Mouse (Mus musculus): ENCODE results near the gene Fastkd2. TPM values are rescaled to one million over a fixed set of nuclear protein-coding genes. Genes with fewer than 3 reads are reported as not detected.

Gene Fastkd2
- total RNA-seq (2021): 10 to 100 TPM; 27.1 to 36.1 TPM
- 6.7 and 19.5 TPM in 2 replicates for polyA plus RNA-seq (2012; rRNA removed)
- long read RNA-seq, full-length matches to known transcripts: 36 of 41 reads
- long read RNA-seq, partial matches to known transcripts: 4 of 41 reads
- long read RNA-seq, other reads (novel, unspliced or antisense): 1 of 41 reads

DNA sequence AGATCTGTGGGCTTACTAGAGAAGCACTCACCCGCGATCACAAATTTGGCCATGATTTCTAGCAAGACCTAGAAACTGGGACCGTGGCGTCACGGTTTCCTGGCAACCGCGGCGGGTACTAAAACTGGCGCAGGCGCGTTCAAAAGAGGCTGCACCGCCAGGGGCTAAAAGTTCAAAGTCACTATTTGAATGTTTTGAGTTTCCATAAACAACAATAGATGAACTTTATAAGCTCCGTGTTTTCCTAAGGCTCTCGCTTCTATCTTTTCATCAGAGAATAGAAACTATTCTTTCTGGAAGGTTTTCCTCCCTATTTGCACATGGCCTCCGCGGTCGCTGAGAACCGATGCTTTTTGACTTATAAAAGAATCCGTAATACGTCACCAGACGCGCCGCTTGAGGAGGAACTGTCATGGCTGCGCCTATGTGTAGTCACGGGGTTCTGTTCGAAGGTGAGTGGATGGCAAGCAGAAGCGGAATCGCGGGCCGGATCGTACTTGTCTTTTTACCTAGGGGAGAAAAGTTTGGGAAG lies at the start of gene Fastkd2, which contains the start of gene Mdh1b:
TSS of gene Fastkd2 (plus strand) at position 375 of the 532 bp plus-strand sequence.
TSS of gene Mdh1b (minus strand) at position 79 of the 532 bp plus-strand sequence.
- H3K9ac ChIP-seq (ENCODE audit: low read depth, low read length): peak within 1 kb of the TSS; percentile 19
- peaks cover 10% of the 10 kb centered on the region for H3K36me3 ChIP-seq (ENCODE audit: control insufficient read depth, insufficient read depth, low read length)
- DNase-seq: peak; percentile 87 to 88
- intact Hi-C loops (cut with DNase I): loop anchor here (10.0 kb wide), 1 partner anchor 394 kb away; the partner anchor contains the start of gene Klf7
- H3K79me2 ChIP-seq (replicated peaks; ENCODE audit: control insufficient read depth, insufficient read depth, low read length): no peaks in the 10 kb centered on the region
- H3K4me3 ChIP-seq: peak within 1 kb of the TSS; percentile 76
- H3K27me3 ChIP-seq (ENCODE audit: control insufficient read depth, insufficient read depth, low read length): no peaks in the 10 kb centered on the region
- TF ChIP-seq POLR2A (IDR thresholded peaks at IDR 0.05; ENCODE audit: insufficient read depth, low read depth, low read length) (0 out of 2 replicates have a peak, but pooled peaks have one; percentile 44), EP300 (IDR thresholded peaks at IDR 0.05; ENCODE audit: insufficient read depth, low read depth, low read length) (peak; percentile 69; the same call in 1 of the 2 replicates), CTCF (IDR thresholded peaks at IDR 0.05) (peak; percentile 56)
- peak within 1 kb of the TSS; percentile 62 for H3K27ac ChIP-seq
- peaks cover 3% of the 10 kb centered on the region for H3K4me1 ChIP-seq (ENCODE audit: control insufficient read depth, insufficient read depth, low read length)
- WGBS: under 1% methylated on average over 31 of the region's 31 CpGs

DNA sequence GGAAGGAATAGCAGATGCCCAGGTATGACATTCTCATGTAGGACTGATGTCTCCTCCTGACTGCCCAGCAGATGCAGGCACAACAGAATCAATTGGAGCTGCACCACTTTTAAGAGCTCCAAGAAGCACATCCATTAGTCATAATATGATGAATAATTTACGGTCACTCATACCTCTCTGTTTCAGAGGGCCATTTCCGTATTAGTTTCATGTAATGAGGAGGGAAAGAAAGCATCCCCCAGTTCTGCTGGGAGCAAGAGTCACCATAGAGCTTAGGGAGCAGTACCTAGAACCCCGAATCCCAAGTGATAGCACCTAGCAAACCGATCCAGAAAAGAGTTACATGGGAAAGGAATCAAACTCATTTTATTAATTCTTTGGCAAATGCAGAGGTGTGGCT lies 43.6 kb upstream of the Fastkd2 start, which contains the start of gene Dytn:
TSS of gene Dytn (minus strand) at position 101 of the 400 bp plus-strand sequence.
- Histone ChIP-seq H3K4me3 (no peak within 1 kb of the TSS), H3K27me3 (ENCODE audit: control insufficient read depth, insufficient read depth, low read length) (no peaks in the 10 kb centered on the region), H3K36me3 (ENCODE audit: control insufficient read depth, insufficient read depth, low read length) (no peaks in the 10 kb centered on the region), H3K27ac (no peak within 1 kb of the TSS), H3K79me2 (replicated peaks; ENCODE audit: control insufficient read depth, insufficient read depth, low read length) (no peaks in the 10 kb centered on the region), H3K4me1 (ENCODE audit: control insufficient read depth, insufficient read depth, low read length) (no peaks in the 10 kb centered on the region), H3K9ac (ENCODE audit: low read depth, low read length) (no peak within 1 kb of the TSS)
- WGBS: 77% methylated on average over 4 of the region's 4 CpGs
- DNase-seq: no peak
- intact Hi-C loops (cut with DNase I): no loop called here
- no peak for TF ChIP-seq EP300 (IDR thresholded peaks at IDR 0.05; ENCODE audit: insufficient read depth, low read depth, low read length)
- TF ChIP-seq CTCF (IDR thresholded peaks at IDR 0.05): no peak
- TF ChIP-seq POLR2A (IDR thresholded peaks at IDR 0.05; ENCODE audit: insufficient read depth, low read depth, low read length): no peak

DNA sequence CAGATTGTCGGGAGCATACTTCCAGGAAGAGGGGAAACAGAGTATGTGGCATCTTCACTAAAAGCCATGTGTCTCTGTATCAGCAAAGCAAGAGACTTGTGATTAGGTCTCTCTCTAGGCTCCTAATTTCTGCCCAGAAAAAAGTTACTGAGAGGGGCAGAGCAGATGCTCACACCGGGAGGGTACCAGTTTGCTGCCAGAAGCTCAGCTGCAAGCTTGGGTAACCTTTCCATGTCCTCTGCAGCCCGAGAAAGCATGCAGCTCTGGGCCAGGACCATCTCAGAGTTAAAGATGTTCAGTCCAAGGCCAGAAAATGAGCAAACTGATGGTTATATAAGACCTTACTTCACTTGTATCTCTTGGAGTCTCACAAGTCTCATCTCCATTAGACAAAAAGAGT lies 33.6 kb upstream of the Fastkd2 start:
- WGBS: 71% methylated on average over 3 of the region's 3 CpGs
- Histone ChIP-seq H3K36me3 (ENCODE audit: control insufficient read depth, insufficient read depth, low read length) (no peaks in the 10 kb centered on the region), H3K79me2 (replicated peaks; ENCODE audit: control insufficient read depth, insufficient read depth, low read length) (no peaks in the 10 kb centered on the region), H3K27me3 (ENCODE audit: control insufficient read depth, insufficient read depth, low read length) (no peaks in the 10 kb centered on the region), H3K27ac (no peak overlapping the region), H3K4me1 (ENCODE audit: control insufficient read depth, insufficient read depth, low read length) (no peaks in the 10 kb centered on the region), H3K9ac (ENCODE audit: low read depth, low read length) (no peak overlapping the region), H3K4me3 (no peak overlapping the region)
- intact Hi-C loops (cut with DNase I): no loop called here
- no peak for TF ChIP-seq POLR2A (IDR thresholded peaks at IDR 0.05; ENCODE audit: insufficient read depth, low read depth, low read length)
- no peak for TF ChIP-seq CTCF (IDR thresholded peaks at IDR 0.05)
- TF ChIP-seq EP300 (IDR thresholded peaks at IDR 0.05; ENCODE audit: insufficient read depth, low read depth, low read length): no peak
- no peak for DNase-seq

DNA sequence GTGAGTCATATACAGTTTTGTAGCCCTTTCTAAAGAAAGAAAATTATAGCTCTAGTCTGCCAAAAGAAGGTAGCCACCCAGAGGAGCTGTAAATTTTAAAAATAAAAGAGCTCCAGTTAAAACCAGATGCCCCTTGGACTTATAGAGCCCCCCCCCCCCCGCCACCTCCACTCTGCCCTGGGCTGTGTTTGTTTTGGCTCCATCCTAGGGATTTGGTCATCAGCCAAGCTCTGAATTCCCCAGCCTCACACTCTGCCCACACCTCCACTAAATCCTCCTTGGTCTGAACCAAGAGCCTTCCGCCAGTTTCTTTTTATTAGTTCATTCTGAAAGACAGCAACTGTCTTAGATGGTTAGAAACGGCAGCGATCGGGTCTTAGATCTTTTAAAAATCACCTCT lies 24.7 kb upstream of the Fastkd2 start:
- no peaks in the 10 kb centered on the region for H3K27me3 ChIP-seq (ENCODE audit: control insufficient read depth, insufficient read depth, low read length)

DNA sequence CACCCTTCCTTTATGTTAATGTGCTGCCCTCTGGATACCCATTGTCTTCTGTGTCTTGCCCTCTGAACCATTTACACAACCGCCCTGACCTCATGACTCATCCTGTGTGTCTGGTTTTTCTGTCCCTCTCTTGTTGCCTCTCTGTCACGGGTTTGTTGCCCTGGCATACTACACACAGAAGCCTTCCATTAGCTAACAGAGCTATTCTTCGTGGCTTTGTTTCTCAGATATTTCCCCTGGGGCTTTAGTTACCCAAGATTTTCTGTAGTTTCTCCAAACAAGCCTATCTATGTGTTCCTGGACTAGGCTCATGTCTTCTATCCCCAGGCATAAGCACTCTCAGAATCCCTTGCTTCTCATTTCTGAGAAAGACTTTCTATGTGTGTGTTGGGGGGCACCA lies 21.5 kb upstream of the Fastkd2 start:
- Histone ChIP-seq H3K79me2 (replicated peaks; ENCODE audit: control insufficient read depth, insufficient read depth, low read length) (no peaks in the 10 kb centered on the region), H3K27me3 (ENCODE audit: control insufficient read depth, insufficient read depth, low read length) (no peaks in the 10 kb centered on the region), H3K27ac (no peak overlapping the region), H3K36me3 (ENCODE audit: control insufficient read depth, insufficient read depth, low read length) (no peaks in the 10 kb centered on the region), H3K4me1 (ENCODE audit: control insufficient read depth, insufficient read depth, low read length) (no peaks in the 10 kb centered on the region), H3K9ac (ENCODE audit: low read depth, low read length) (no peak overlapping the region), H3K4me3 (no peak overlapping the region)
- no peak for TF ChIP-seq CTCF (IDR thresholded peaks at IDR 0.05)
- no peak for TF ChIP-seq POLR2A (IDR thresholded peaks at IDR 0.05; ENCODE audit: insufficient read depth, low read depth, low read length)
- no peak for TF ChIP-seq EP300 (IDR thresholded peaks at IDR 0.05; ENCODE audit: insufficient read depth, low read depth, low read length)
- intact Hi-C loops (cut with DNase I): no loop called here
- WGBS: 52% methylated on average over 3 of the region's 3 CpGs
- no peak for DNase-seq

More for the DNA sequence above, 24.7 kb upstream of the Fastkd2 start:
- DNase-seq: no peak
- Histone ChIP-seq H3K4me1 (ENCODE audit: control insufficient read depth, insufficient read depth, low read length) (no peaks in the 10 kb centered on the region), H3K4me3 (no peak overlapping the region), H3K27ac (no peak overlapping the region), H3K9ac (ENCODE audit: low read depth, low read length) (no peak overlapping the region), H3K79me2 (replicated peaks; ENCODE audit: control insufficient read depth, insufficient read depth, low read length) (no peaks in the 10 kb centered on the region), H3K36me3 (ENCODE audit: control insufficient read depth, insufficient read depth, low read length) (no peaks in the 10 kb centered on the region)
- WGBS: 43% methylated on average over 5 of the region's 5 CpGs
- intact Hi-C loops (cut with DNase I): no loop called here
- TF ChIP-seq POLR2A (IDR thresholded peaks at IDR 0.05; ENCODE audit: insufficient read depth, low read depth, low read length) (no peak), EP300 (IDR thresholded peaks at IDR 0.05; ENCODE audit: insufficient read depth, low read depth, low read length) (no peak), CTCF (IDR thresholded peaks at IDR 0.05) (no peak)

DNA sequence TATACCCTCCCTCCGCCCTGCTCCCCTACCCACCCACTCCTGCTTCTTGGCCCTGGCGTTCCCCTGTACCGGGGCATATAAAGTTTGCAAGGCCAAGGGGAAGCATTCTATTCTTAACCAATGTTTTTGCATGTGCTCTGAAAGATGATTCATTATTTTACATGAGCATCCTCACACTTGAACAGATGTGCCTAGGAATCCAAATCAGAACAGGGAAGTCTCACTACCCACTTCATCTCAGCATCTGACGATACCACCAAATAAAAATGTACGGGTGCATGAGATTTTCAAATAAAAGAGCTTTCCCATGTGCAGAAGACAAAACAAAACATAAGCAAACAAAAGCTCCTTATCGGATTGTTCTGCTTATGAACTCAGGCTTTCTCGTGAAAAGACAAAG lies 10.3 kb upstream of the Fastkd2 start:
- WGBS: 78% methylated on average over 7 of the region's 7 CpGs

More for the DNA sequence above, 10.3 kb upstream of the Fastkd2 start:
- intact Hi-C loops (cut with DNase I): no loop called here
- Histone ChIP-seq H3K36me3 (ENCODE audit: control insufficient read depth, insufficient read depth, low read length) (no peaks in the 10 kb centered on the region), H3K4me3 (no peak overlapping the region), H3K9ac (ENCODE audit: low read depth, low read length) (no peak overlapping the region), H3K4me1 (ENCODE audit: control insufficient read depth, insufficient read depth, low read length) (no peaks in the 10 kb centered on the region), H3K27ac (no peak overlapping the region), H3K27me3 (ENCODE audit: control insufficient read depth, insufficient read depth, low read length) (0 out of 2 replicates have a peak, but pooled peaks cover 1% of the 10 kb centered on the region), H3K79me2 (replicated peaks; ENCODE audit: control insufficient read depth, insufficient read depth, low read length) (no peaks in the 10 kb centered on the region)
- no peak for DNase-seq
- TF ChIP-seq EP300 (IDR thresholded peaks at IDR 0.05; ENCODE audit: insufficient read depth, low read depth, low read length): no peak
- no peak for TF ChIP-seq CTCF (IDR thresholded peaks at IDR 0.05)
- TF ChIP-seq POLR2A (IDR thresholded peaks at IDR 0.05; ENCODE audit: insufficient read depth, low read depth, low read length): no peak
